Mouse (Mus musculus) stomach, postnatal 0 days (tissue): ENCODE measurements around the gene Kat14. TPM values are rescaled to one million over a fixed set of nuclear protein-coding genes. Genes with fewer than 3 reads are reported as not detected.

Experiments used
- ATAC-seq: fragments of 200-750 bp; cut with Nextera tagmentation; 2 replicates; pipeline ENCODE4 v1.8.0; 2017; ENCODE audit not compliant: low FRiP score, low TSS enrichment
- DNase-seq: peaks from one replicate; pipeline ENCODE4 v3.0.0-alpha.2; 2016; ENCODE audit warnings: low spot score
- H3K27ac ChIP-seq: fragments of 300-500 bp; sonication (generic); replicated peaks from 2 replicates; pipeline ENCODE4 v1.5.1; 2014; ENCODE audit warnings: mild to moderate bottlenecking, control low read depth
- H3K27me3 ChIP-seq: fragments of 300-500 bp; sonication (generic); 2 replicates; pipeline ENCODE4 v1.6.1; 2014; ENCODE audit warnings: low read length; ENCODE audit not compliant: control insufficient read depth, insufficient read depth
- H3K36me3 ChIP-seq: fragments of 300-500 bp; sonication (generic); 2 replicates; pipeline ENCODE4 v1.6.1; 2014; ENCODE audit warnings: low read length, mixed read lengths; ENCODE audit not compliant: control insufficient read depth, insufficient read depth
- H3K4me1 ChIP-seq: fragments of 300-500 bp; sonication (generic); replicated peaks from 2 replicates; pipeline ENCODE4 v1.6.1; 2014; ENCODE audit warnings: antibody characterized with exemption; ENCODE audit not compliant: control insufficient read depth, insufficient read depth
- H3K4me2 ChIP-seq: fragments of 300-500 bp; sonication (generic); replicated peaks from 2 replicates; pipeline ENCODE4 v1.6.1; 2014; ENCODE audit warnings: low read depth, mild to moderate bottlenecking, control low read depth, moderate library complexity
- H3K4me3 ChIP-seq: fragments of 300-500 bp; sonication (generic); 2 replicates; pipeline ENCODE4 v1.5.1; 2014; ENCODE audit warnings: low read depth, low read length, control low read depth
- H3K9ac ChIP-seq: fragments of 300-500 bp; sonication (generic); 2 replicates; pipeline ENCODE4 v1.6.1; 2014; ENCODE audit warnings: mild to moderate bottlenecking, low read length, control low read depth, mixed read lengths
- H3K9me3 ChIP-seq: fragments of 300-500 bp; sonication (generic); 2 replicates; pipeline ENCODE4 v1.6.1; 2016; ENCODE audit warnings: low read length; ENCODE audit not compliant: control insufficient read depth
- CTCF ChIP-seq: IDR thresholded peaks from 2 replicates; pipeline ENCODE4 v1.5.1; 2016; ENCODE audit warnings: antibody characterized with exemption, low read depth, mild to moderate bottlenecking, moderate library complexity
- EP300 ChIP-seq: optimal IDR thresholded peaks from 2 replicates; pipeline ENCODE3; 2016; ENCODE audit warnings: antibody characterized with exemption
- WGBS: fragments of 180-500 bp; shearing (Covaris S2); extraction: QIAGEN DNeasy Blood & Tissue Kit; methylation state at CpG from one replicate; pipeline ENCODE4 v1.1.7; 2014; 5-methylcytosine and 5-hydroxymethylcytosine counted together
- polyA plus RNA-seq: library from polyadenylated mRNA; unstranded; fragments of >200 nt; fragmentation: Nextera tagmentation; extraction: Ambion mirVana; gene quantifications from 2 replicates; pipeline ENCODE4 v1.2.1, GENCODE M21; 2015

Kat14 gene
- polyA plus RNA-seq, 1 experiment from 2014 or later: 20.9 TPM

GRCm38 (mm10) chr2:144388416-144388815 is 19.6 kb downstream of the Kat14 start:
- peaks cover 34% of the 10 kb centered on the region for H3K36me3 ChIP-seq
- WGBS: 53% methylated on average over 3 of the region's 3 CpGs
- H3K27ac ChIP-seq: no peak overlapping the region

GRCm38 (mm10) chr2:144399531-144399930 is 30.7 kb downstream of the Kat14 start:
- no peak for ATAC-seq
- 70% methylated on average over 4 of the region's 4 CpGs for WGBS
- Histone ChIP-seq H3K4me2 (no peak overlapping the region), H3K27ac (no peak overlapping the region), H3K27me3 (no peaks in the 10 kb centered on the region), H3K4me1 (no peaks in the 10 kb centered on the region), H3K9ac (no peak overlapping the region), H3K9me3 (no peaks in the 10 kb centered on the region), H3K36me3 (peaks cover 28% of the 10 kb centered on the region), H3K4me3 (no peak overlapping the region)
- DNase-seq: no peak
- TF ChIP-seq EP300: no peak
- no peak for TF ChIP-seq CTCF

More at GRCm38 (mm10) chr2:144388416-144388815, 19.6 kb downstream of the Kat14 start:
- DNase-seq (no peak), ATAC-seq (no peak)
- Histone ChIP-seq H3K4me1 (no peaks in the 10 kb centered on the region), H3K4me2 (no peak overlapping the region), H3K4me3 (no peak overlapping the region), H3K9me3 (no peaks in the 10 kb centered on the region), H3K9ac (no peak overlapping the region), H3K27me3 (no peaks in the 10 kb centered on the region)
- no peak for TF ChIP-seq EP300
- no peak for TF ChIP-seq CTCF

- Histone ChIP-seq H3K4me2 (no peak overlapping the region), H3K9ac (no peak overlapping the region), H3K4me1 (no peaks in the 10 kb centered on the region), H3K27ac (no peak overlapping the region), H3K4me3 (no peak overlapping the region), H3K27me3 (no peaks in the 10 kb centered on the region), H3K36me3 (peaks cover 31% of the 10 kb centered on the region), H3K9me3 (no peaks in the 10 kb centered on the region)
- TF ChIP-seq EP300: no peak
- no peak for DNase-seq
- no peak for ATAC-seq
- WGBS: 80% methylated on average over 6 of the region's 6 CpGs
Observed at GRCm38 (mm10) chr2:144400659-144401058, 31.9 kb downstream of the Kat14 start.

GRCm38 (mm10) chr2:144409037-144409436 is 40.3 kb downstream of the Kat14 start:
- no peaks in the 10 kb centered on the region for H3K9me3 ChIP-seq
- no peak overlapping the region for H3K27ac ChIP-seq
- WGBS: 85% methylated on average over 4 of the region's 4 CpGs
- TF ChIP-seq CTCF: no peak
- no peaks in the 10 kb centered on the region for H3K27me3 ChIP-seq
- no peak for DNase-seq
- H3K9ac ChIP-seq: no peak overlapping the region
- no peak overlapping the region for H3K4me2 ChIP-seq
- ATAC-seq: no peak
- H3K36me3 ChIP-seq: peaks cover 28% of the 10 kb centered on the region
- no peak overlapping the region for H3K4me3 ChIP-seq
- no peaks in the 10 kb centered on the region for H3K4me1 ChIP-seq

- Histone ChIP-seq H3K4me2 (no peak overlapping the region), H3K27me3 (no peaks in the 10 kb centered on the region), H3K4me3 (no peak overlapping the region), H3K36me3 (peaks cover 16% of the 10 kb centered on the region), H3K4me1 (no peaks in the 10 kb centered on the region), H3K27ac (no peak overlapping the region), H3K9me3 (no peaks in the 10 kb centered on the region), H3K9ac (no peak overlapping the region)
- ATAC-seq: no peak
- WGBS: 51% methylated on average over 3 of the region's 3 CpGs
- DNase-seq: no peak
- no peak for TF ChIP-seq CTCF
- TF ChIP-seq EP300: no peak
Observed at GRCm38 (mm10) chr2:144410603-144411002, 41.8 kb downstream of the Kat14 start.

GRCm38 (mm10) chr2:144414646-144415045 is 45.9 kb downstream of the Kat14 start:
- Histone ChIP-seq H3K4me1 (no peaks in the 10 kb centered on the region), H3K36me3 (no peaks in the 10 kb centered on the region), H3K27me3 (no peaks in the 10 kb centered on the region), H3K9me3 (no peaks in the 10 kb centered on the region), H3K9ac (no peak overlapping the region), H3K27ac (no peak overlapping the region), H3K4me2 (no peak overlapping the region), H3K4me3 (no peak overlapping the region)
- DNase-seq: no peak
- no peak for ATAC-seq
- WGBS: 95% methylated on average over 1 of the region's 1 CpGs
- TF ChIP-seq EP300 (no peak), CTCF (no peak)
